Mouse (Mus musculus): Measurements from ENCODE around the gene Slc25a45.
A peak's percentile ranks its signal among the peaks of the same experiment; 100 is the strongest.

Slc25a45 gene

GRCm38 (mm10) chr19:5891521-5892258 lies 14.1 kb downstream of the Slc25a45 start:
- no peak for DNase-seq (ENCODE audit: low spot score in 2 of 2)

- no peak for DNase-seq (ENCODE audit: low spot score in 2 of 2)
These were observed 14.7 kb downstream of the Slc25a45 start for GRCm38 (mm10) chr19:5892262-5892661.

- DNase-seq (ENCODE audit: low spot score in 2 of 2): no peak
These were observed 15.1 kb downstream of the Slc25a45 start for GRCm38 (mm10) chr19:5892735-5893134.

GRCm38 (mm10) chr19:5893282-5894001 lies 15.8 kb downstream of the Slc25a45 start:
- DNase-seq (ENCODE audit: low spot score in 2 of 2): no peak

- peak; percentile 92 to 93 for DNase-seq (ENCODE audit: low spot score in 2 of 2)
These were observed 16.5 kb downstream of the Slc25a45 start, which contains the start of gene Tigd3 for GRCm38 (mm10) chr19:5894002-5894678. Tigd3 (minus strand) TSS chr19:5894149.

GRCm38 (mm10) chr19:5907275-5907674 lies 29.7 kb downstream of the Slc25a45 start:
- DNase-seq (ENCODE audit: low spot score in 2 of 2): no peak

GRCm38 (mm10) chr19:5910221-5910620 lies 32.6 kb downstream of the Slc25a45 start:
- DNase-seq (ENCODE audit: low spot score in 2 of 2): no peak

- no peak for DNase-seq (ENCODE audit: low spot score in 2 of 2)
These were observed 34.0 kb downstream of the Slc25a45 start for GRCm38 (mm10) chr19:5911430-5912102.

- DNase-seq (ENCODE audit: low spot score in 2 of 2): peak; percentile 98 to 99
These were observed 34.7 kb downstream of the Slc25a45 start for GRCm38 (mm10) chr19:5912103-5913006.

GRCm38 (mm10) chr19:5913007-5913719 lies 35.6 kb downstream of the Slc25a45 start, which contains the start of gene Dpf2:
Dpf2 (minus strand) TSS chr19:5913010.
- DNase-seq (ENCODE audit: low spot score in 2 of 2): no peak

GRCm38 (mm10) chr19:5921715-5922114 lies 44.1 kb downstream of the Slc25a45 start:
- no peak for DNase-seq (ENCODE audit: low spot score in 2 of 2)

- DNase-seq (ENCODE audit: low spot score in 2 of 2): no peak
These were observed 44.7 kb downstream of the Slc25a45 start for GRCm38 (mm10) chr19:5922119-5922942.

GRCm38 (mm10) chr19:5922963-5923362 lies 45.4 kb downstream of the Slc25a45 start:
- DNase-seq (ENCODE audit: low spot score in 2 of 2): no peak

- peak; percentile 86 to 92 for DNase-seq (ENCODE audit: low spot score in 2 of 2)
These were observed 46.5 kb downstream of the Slc25a45 start for GRCm38 (mm10) chr19:5923990-5924712.

GRCm38 (mm10) chr19:5924713-5925093 lies 47.1 kb downstream of the Slc25a45 start, which contains the start of gene Cdc42ep2:
Cdc42ep2 (minus strand) TSS chr19:5924816.
- DNase-seq (ENCODE audit: low spot score in 2 of 2): peak; percentile 80 to 85

GRCm38 (mm10) chr19:5925311-5925855 lies 47.8 kb downstream of the Slc25a45 start:
- DNase-seq (ENCODE audit: low spot score in 2 of 2): no peak

- no peak for DNase-seq (ENCODE audit: low spot score in 2 of 2)
These were observed 49.4 kb downstream of the Slc25a45 start for GRCm38 (mm10) chr19:5927026-5927425.

- no peak for DNase-seq (ENCODE audit: low spot score in 2 of 2)
These were observed 49.9 kb downstream of the Slc25a45 start for GRCm38 (mm10) chr19:5927532-5927931.
